Mouse (Mus musculus) neural tube, embryonic 11.5 days (tissue): ENCODE measurements around the gene Inppl1. TPM values are rescaled to one million over a fixed set of nuclear protein-coding genes. Genes with fewer than 3 reads are reported as not detected.

Experiments
- ATAC-seq: fragments of 200-750 bp; cut with Nextera tagmentation; 2 replicates; pipeline ENCODE4 v1.8.0; 2017; ENCODE audit warnings: moderate number of reproducible peaks, mild to moderate bottlenecking, moderate TSS enrichment, moderate library complexity; ENCODE audit not compliant: insufficient read depth, low FRiP score, low TSS enrichment
- DNase-seq: peaks from one replicate; pipeline ENCODE4 v3.0.0-alpha.2; 2015; ENCODE audit warnings: low spot score
- H3K27ac ChIP-seq: fragments of 300-500 bp; sonication (generic); 2 replicates; pipeline ENCODE4 v1.5.1; 2014; ENCODE audit warnings: low read depth, mild to moderate bottlenecking, low read length
- H3K27me3 ChIP-seq: fragments of 300-500 bp; sonication (generic); 2 replicates; pipeline ENCODE4 v1.6.1; 2014; ENCODE audit warnings: mild to moderate bottlenecking, low read length, mixed read lengths; ENCODE audit not compliant: control insufficient read depth, insufficient read depth
- H3K36me3 ChIP-seq: fragments of 300-500 bp; sonication (generic); 2 replicates; pipeline ENCODE4 v1.6.1; 2014; ENCODE audit warnings: mild to moderate bottlenecking, low read length, moderate library complexity, mixed read lengths; ENCODE audit not compliant: control insufficient read depth, insufficient read depth
- H3K4me1 ChIP-seq: fragments of 300-500 bp; sonication (generic); 2 replicates; pipeline ENCODE4 v1.6.1; 2014; ENCODE audit warnings: low read length, mixed read lengths; ENCODE audit not compliant: control insufficient read depth, insufficient read depth
- H3K4me2 ChIP-seq: fragments of 300-500 bp; sonication (generic); 2 replicates; pipeline ENCODE4 v1.6.1; 2014; ENCODE audit warnings: low read depth, mild to moderate bottlenecking, moderate library complexity
- H3K4me3 ChIP-seq: fragments of 300-500 bp; sonication (generic); 2 replicates; pipeline ENCODE4 v1.5.1; 2014; ENCODE audit warnings: low read depth, low read length
- H3K9ac ChIP-seq: fragments of 300-500 bp; sonication (generic); 2 replicates; pipeline ENCODE4 v1.6.1; 2014; ENCODE audit warnings: mild to moderate bottlenecking, low read length
- H3K9me3 ChIP-seq: fragments of 300-500 bp; sonication (generic); 2 replicates; pipeline ENCODE4 v1.6.1; 2016; ENCODE audit warnings: low read length; ENCODE audit not compliant: control insufficient read depth
- WGBS: fragments of 180-500 bp; shearing (Covaris S2); extraction: QIAGEN DNeasy Blood & Tissue Kit; methylation state at CpG from one replicate; pipeline ENCODE4 v1.1.7; 2014; 5-methylcytosine and 5-hydroxymethylcytosine counted together
- polyA plus RNA-seq: library from polyadenylated mRNA; unstranded; fragments of >200 nt; fragmentation: Nextera tagmentation; extraction: Ambion mirVana; gene quantifications from 2 replicates; pipeline ENCODE4 v1.2.1, GENCODE M21; 2014

Inppl1 gene
- polyA plus RNA-seq: 32.2 and 37.7 TPM in 2 replicates

GRCm38 (mm10) chr7:101837606-101838471, at the start of gene Inppl1:
Inppl1 (minus strand) TSS chr7:101838229.
- DNase-seq (peak; percentile 86), ATAC-seq (peak; percentile 72)
- H3K36me3 ChIP-seq: no peaks in the 10 kb centered on the region
- no peaks in the 10 kb centered on the region for H3K27me3 ChIP-seq
- peaks cover 10% of the 10 kb centered on the region; the same call in 1 of the 2 replicates for H3K4me1 ChIP-seq
- H3K9me3 ChIP-seq: no peaks in the 10 kb centered on the region
- H3K4me3 ChIP-seq: peak within 1 kb of the TSS; percentile 87
- H3K9ac ChIP-seq: peak within 1 kb of the TSS; percentile 95
- WGBS: under 1% methylated on average over 64 of the region's 64 CpGs
- peak within 1 kb of the TSS; percentile 86 for H3K27ac ChIP-seq
- H3K4me2 ChIP-seq: peak within 1 kb of the TSS; percentile 93

DNA sequence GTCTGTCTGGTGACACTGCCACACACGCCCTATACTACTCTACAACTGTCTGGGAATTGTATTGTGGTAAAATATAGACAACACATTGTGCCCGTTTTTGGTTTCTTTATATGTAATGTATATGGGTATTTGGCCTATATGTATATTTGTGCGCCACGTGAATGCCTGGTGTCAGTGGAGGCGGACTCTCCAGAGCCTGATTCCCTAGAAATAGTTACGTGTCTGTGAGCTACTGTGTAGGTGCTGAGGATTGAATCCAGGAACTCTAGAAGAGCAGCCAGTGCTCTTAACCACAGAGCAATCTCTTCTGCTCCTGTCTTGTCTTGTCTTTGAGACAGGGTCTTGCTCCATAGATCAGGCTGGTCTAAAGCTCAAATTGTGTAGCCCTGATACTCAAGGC, 48.2 kb upstream of the Inppl1 start:
- H3K9me3 ChIP-seq: no peaks in the 10 kb centered on the region
- DNase-seq: no peak

GRCm38 (mm10) chr7:101884160-101884559, 46.1 kb upstream of the Inppl1 start:
- H3K9me3 ChIP-seq: no peaks in the 10 kb centered on the region
- H3K27me3 ChIP-seq: no peaks in the 10 kb centered on the region
- no peak overlapping the region for H3K4me3 ChIP-seq
- no peak for ATAC-seq
- no peaks in the 10 kb centered on the region for H3K36me3 ChIP-seq
- H3K4me2 ChIP-seq: no peak overlapping the region
- DNase-seq: no peak
- H3K27ac ChIP-seq: no peak overlapping the region
- no peaks in the 10 kb centered on the region for H3K4me1 ChIP-seq
- no peak overlapping the region for H3K9ac ChIP-seq
- WGBS: 96% methylated on average over 4 of the region's 4 CpGs

More for the DNA sequence above, 48.2 kb upstream of the Inppl1 start:
- H3K36me3 ChIP-seq: no peaks in the 10 kb centered on the region
- H3K27ac ChIP-seq: no peak overlapping the region
- no peak for ATAC-seq
- H3K4me3 ChIP-seq: no peak overlapping the region
- H3K4me1 ChIP-seq: no peaks in the 10 kb centered on the region
- no peak overlapping the region for H3K4me2 ChIP-seq
- WGBS: 86% methylated on average over 6 of the region's 6 CpGs
- H3K9ac ChIP-seq: no peak overlapping the region
- no peaks in the 10 kb centered on the region for H3K27me3 ChIP-seq

- Histone ChIP-seq H3K9ac (no peak overlapping the region), H3K27me3 (no peaks in the 10 kb centered on the region), H3K27ac (no peak overlapping the region), H3K4me1 (no peaks in the 10 kb centered on the region), H3K4me2 (no peak overlapping the region), H3K4me3 (no peak overlapping the region), H3K36me3 (no peaks in the 10 kb centered on the region), H3K9me3 (no peaks in the 10 kb centered on the region)
- DNase-seq (no peak), ATAC-seq (no peak)
- WGBS: 66% methylated on average over 9 of the region's 9 CpGs
These were observed 44.6 kb upstream of the Inppl1 start for GRCm38 (mm10) chr7:101882413-101883154.

DNA sequence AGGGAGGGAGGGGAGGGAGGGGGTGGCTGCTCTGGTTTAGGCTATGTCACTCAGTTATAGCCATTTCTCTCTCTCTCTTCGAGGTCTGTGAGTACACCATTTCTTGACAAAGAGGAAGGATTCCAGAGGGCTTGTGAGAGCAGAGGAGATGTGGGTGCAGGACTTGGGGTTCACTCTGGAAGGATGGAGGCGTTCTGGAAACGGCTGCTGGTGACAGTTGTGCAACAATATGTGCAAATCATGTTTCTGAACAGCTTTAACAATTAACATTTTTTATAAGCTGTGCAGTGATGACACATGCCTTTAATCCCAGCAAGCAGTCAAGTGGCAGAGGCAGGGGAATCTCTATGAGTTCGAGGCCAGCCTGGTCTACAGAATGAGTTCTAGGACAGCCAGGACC, 42.8 kb upstream of the Inppl1 start:
- Histone ChIP-seq H3K4me3 (no peak overlapping the region), H3K4me2 (no peak overlapping the region), H3K27me3 (no peaks in the 10 kb centered on the region), H3K9ac (no peak overlapping the region), H3K36me3 (no peaks in the 10 kb centered on the region), H3K27ac (no peak overlapping the region), H3K4me1 (no peaks in the 10 kb centered on the region), H3K9me3 (no peaks in the 10 kb centered on the region)
- ATAC-seq (no peak), DNase-seq (no peak)
- 79% methylated on average over 4 of the region's 4 CpGs for WGBS

DNA sequence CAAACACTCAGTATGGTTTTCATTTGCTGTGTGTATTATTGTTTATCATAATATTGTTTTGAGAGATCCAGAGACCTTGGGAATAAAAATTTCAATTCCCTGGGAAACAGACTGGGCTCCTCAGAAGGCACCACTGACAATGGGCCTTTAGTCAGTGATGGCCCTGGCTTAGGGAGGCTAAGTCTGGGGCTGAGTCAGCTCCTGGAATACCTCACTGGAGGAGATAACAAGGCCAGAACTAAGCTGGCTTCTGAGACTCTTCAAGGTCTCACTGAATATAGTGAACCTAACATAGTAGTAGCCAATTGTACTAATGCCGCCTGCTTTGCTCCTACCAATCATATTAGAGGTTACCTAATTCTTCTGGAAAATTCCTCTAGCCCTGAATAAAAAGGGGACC, 37.9 kb upstream of the Inppl1 start:
- no peak for DNase-seq
- Histone ChIP-seq H3K9ac (no peak overlapping the region), H3K27ac (no peak overlapping the region), H3K36me3 (no peaks in the 10 kb centered on the region), H3K9me3 (no peaks in the 10 kb centered on the region), H3K4me3 (no peak overlapping the region), H3K27me3 (no peaks in the 10 kb centered on the region), H3K4me2 (no peak overlapping the region), H3K4me1 (no peaks in the 10 kb centered on the region)
- ATAC-seq: no peak
- WGBS: 90% methylated on average over 1 of the region's 1 CpGs

GRCm38 (mm10) chr7:101871296-101871695, 33.3 kb upstream of the Inppl1 start:
- no peak overlapping the region for H3K27ac ChIP-seq
- H3K4me3 ChIP-seq: no peak overlapping the region
- H3K4me1 ChIP-seq: no peaks in the 10 kb centered on the region
- H3K9me3 ChIP-seq: no peaks in the 10 kb centered on the region
- H3K36me3 ChIP-seq: no peaks in the 10 kb centered on the region
- H3K9ac ChIP-seq: no peak overlapping the region
- DNase-seq (no peak), ATAC-seq (no peak)
- 83% methylated on average over 3 of the region's 3 CpGs for WGBS
- H3K4me2 ChIP-seq: no peak overlapping the region
- H3K27me3 ChIP-seq: no peaks in the 10 kb centered on the region

DNA sequence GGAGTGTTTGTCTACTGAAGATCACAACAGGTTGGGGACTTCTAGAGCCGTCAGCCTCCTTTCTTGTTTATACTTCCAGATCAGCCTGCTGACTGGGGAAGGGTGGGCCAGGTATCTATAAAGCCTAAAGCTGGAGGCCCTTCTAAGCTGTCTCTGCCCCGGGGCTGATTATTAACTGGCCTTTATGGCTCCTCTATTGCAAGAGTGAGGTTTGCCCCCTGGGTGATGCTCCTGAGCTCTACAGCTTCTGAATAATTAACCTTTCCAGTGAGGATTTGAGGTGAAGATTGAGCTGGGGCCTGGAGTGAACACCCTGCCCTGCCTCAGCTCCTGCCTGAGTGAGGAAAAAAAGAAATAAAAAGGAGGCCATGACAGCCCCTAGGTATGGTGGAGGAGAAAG, 32.6 kb upstream of the Inppl1 start, which contains the start of gene Folr1:
TSS of gene Folr1 (minus strand) at position 160 of the 400 bp plus-strand sequence.
- H3K4me2 ChIP-seq: no peak within 1 kb of the TSS
- H3K36me3 ChIP-seq: no peaks in the 10 kb centered on the region
- no peak for DNase-seq
- no peak within 1 kb of the TSS for H3K9ac ChIP-seq
- H3K4me1 ChIP-seq: no peaks in the 10 kb centered on the region
- 41% methylated on average over 2 of the region's 2 CpGs for WGBS
- H3K4me3 ChIP-seq: no peak within 1 kb of the TSS
- no peaks in the 10 kb centered on the region for H3K27me3 ChIP-seq
- H3K27ac ChIP-seq: no peak within 1 kb of the TSS
- H3K9me3 ChIP-seq: no peaks in the 10 kb centered on the region
- ATAC-seq: no peak
